Mouse (Mus musculus) testis, postnatal 10 days (tissue): ENCODE measurements around the gene Otos.

Experiments used
- DNase-seq: peaks from one replicate; pipeline ENCODE4 v3.0.0; 2021; ENCODE audit warnings: low spot score

The Otos gene

DNA sequence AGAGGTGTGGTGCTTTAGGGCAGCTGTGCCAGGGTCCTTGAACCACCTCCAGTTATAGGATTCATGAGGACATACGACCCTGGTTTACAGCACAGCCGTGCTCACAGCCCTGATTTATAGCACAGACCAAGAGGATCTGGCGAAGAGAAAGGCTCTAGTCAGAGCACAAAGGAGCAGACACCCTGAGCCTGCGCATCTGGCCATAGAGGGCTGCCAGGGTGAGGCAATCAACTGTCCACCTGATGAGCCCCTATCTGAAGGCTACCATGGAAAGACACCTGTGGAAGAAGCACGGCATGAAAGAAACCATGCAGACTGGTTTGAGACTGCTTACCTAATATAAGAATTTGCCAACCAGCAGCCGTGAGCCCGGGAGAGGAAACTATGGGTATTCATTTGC lies 2.0 kb downstream of the Otos start:
- DNase-seq, result no peak

DNA sequence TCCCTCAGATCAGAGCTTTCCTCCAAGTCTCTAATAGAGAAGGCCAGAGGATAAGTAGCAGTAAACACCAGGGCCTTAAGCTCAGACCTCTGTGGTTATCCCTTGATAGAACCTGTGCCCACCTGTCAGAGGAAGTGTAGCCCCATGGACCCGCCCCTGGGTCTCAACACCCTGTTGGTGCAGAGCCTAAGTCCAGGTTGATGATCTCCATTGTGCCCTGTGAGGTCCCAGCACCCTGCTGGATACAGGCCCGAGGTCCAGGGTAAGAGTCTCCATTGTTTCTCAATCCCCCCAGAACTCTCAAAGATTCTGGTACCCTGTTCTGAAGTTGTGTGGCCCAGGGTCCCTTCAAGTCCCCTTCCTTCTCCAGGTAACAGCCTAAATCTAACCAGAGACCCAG lies 2.5 kb downstream of the Otos start:
- no peak for DNase-seq

DNA sequence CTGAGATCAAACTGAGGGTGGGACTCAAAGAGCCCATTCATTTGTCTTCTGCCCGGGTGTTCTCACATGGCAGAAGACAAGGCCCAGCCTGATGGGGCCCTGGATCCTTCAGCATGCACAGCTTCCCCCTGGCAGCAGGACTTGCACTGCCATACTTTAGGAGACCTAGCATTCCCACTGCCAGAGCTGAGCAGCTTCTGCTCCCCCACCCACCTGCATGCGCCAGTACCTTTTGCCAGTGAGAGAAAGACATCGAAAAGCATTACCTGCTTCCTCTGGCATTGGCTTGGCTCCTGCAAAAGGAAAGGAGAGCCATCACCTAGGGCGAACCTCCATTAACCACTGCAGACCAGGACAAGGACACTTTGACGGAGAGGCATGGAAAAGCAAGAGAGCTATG lies 3.7 kb downstream of the Otos start:
- DNase-seq, result peak; percentile 29

DNA sequence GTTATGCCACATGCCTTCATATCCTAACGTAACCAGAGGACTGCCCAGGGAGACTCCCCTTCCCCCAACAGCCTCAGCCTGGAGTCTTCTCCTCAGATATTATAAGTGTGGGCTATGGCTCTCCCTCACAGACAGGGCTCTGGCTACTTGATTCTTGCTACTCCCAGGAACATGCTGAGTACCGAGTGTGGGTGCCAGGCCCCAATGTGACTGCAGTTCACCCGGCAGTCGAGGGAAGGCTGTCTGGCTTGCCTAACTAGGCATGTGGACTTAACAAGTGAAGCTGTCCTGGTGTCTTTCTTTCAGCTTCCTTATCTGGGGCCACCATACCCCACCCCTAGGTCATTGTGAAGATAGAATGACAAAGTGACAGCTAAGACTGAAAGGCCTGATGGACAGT lies 5.0 kb downstream of the Otos start:
- no peak for DNase-seq

DNA sequence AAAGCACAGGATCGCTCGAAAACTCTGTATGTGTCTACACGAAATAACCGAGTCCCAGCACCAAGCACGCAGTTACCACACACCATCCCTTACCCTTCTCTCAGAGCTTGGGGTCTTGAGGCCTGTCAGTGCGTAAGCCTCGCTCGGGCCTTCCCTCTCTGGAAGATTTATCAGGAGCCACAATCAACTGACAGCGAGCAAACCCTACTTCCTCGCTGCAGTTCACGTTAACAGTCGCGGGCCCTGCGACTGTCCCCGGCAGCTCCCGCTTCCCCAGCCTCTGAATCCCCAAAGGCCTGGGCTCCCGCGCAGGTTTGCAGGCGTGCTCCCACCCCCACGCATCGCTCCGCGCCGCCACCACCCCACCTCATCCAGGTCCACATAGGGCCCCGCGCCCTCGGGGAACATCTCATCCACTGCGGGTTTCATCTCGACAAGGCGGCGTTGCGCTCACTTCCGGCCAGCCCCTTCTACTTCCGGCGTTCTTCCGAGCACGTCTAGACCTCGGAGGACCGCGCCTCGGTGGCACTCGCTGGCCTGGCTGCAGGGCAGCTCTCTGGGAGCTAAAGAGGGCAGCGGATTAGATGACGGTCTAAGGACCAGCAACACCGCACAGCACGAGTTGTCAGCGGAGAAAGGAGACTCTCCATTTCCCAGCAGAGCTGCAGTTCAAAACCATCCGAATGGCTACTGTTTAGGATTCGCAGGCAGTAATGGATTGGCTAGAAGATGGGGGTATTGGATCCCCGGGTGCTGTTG lies 6.9 kb downstream of the Otos start, which contains the start of gene Cops9:
Gene Cops9 (minus strand): TSS at position 472 of the 759 bp plus-strand sequence.
- peak; percentile 89 for DNase-seq

DNA sequence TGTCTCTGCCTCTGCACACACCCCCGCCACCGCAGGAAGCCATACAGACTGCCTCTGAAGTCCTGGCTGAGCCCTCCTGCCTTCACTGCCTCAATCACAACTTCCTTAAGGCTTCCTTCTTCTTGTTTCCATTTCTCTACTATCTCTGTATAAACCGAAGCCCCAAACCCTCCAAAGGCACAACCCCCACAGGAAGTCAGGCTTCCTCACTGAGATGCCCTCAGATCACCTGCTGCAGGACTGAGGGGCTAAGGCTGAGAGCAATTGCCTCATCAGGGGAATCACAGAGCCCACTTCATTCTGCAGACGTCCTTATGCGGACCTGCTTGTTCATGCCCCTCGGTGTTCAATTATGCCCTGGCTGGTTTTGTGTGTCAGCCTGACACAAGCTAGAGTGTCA lies 8.2 kb downstream of the Otos start:
- DNase-seq, result peak; percentile 36

DNA sequence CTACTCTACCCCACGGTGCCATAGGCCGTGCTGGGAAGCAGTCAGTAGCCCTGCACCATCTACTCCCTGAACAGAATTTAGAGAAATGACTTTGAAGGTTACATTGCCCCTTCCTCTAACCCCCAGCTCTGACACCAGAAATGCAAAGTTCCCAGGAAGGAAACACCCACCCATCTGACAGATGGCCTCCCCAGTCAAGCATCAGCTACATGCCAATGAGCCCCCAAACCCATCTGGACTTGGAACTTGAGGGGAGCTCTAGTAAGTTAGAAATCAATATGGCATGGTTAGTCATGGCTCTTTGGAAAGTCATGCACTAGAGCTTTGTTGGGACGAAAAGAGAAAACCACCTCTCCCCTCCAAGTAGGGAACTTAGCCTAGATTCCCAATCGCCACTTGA lies 9.9 kb downstream of the Otos start:
- DNase-seq, result peak; percentile 25

DNA sequence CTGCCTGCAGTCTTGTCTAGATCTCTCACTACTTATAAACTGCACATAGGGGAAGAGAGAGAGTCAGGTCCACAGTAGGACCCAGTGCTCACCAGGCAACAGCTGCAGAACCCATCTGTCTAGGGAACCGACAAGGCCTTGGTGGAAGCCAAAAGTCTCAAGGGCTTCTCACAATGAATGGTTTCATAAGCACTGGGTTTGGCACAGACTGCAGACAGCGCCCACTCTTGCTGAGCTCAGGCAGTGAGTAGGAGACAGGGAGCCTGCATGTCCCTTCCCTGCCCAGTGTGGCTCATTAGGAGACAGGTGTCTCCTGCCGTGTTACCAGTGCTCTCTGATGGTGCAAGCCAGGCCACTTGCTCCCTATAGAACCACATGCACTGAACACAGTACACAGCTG lies 10.5 kb downstream of the Otos start:
- peak; percentile 37 for DNase-seq

DNA sequence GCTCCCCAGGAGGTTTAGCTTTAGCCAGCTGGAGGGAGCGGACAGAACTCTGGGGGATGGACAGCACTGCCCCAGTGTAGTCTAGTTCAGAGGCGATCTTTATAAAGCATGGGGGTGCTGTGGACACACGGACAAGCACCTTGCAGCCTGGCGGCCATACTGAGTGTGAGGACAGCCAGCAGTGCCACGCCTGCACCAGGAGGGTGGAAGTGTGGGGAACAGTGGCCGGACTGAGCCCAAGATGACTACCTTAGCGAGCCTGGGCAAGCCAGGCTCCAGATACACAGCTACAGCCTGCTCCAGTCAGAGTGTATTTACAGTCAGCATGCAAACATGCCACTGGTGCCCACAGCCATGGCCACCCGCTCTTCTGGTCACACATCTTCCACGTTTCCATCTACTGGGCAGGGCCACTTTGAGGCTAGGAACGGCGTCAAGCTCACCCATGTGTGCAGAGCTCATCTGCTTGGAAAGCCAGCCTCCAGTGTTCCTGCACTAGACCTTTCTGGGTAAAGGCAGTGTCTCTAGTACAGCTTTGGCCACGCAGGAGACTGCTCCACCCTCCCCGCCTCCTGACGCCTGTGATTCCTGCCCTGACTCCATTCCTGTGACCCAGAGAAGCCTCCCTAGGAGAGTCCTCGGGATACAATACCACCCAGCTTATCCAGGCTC lies 11.0 kb downstream of the Otos start:
- DNase-seq, result peak; percentile 35

DNA sequence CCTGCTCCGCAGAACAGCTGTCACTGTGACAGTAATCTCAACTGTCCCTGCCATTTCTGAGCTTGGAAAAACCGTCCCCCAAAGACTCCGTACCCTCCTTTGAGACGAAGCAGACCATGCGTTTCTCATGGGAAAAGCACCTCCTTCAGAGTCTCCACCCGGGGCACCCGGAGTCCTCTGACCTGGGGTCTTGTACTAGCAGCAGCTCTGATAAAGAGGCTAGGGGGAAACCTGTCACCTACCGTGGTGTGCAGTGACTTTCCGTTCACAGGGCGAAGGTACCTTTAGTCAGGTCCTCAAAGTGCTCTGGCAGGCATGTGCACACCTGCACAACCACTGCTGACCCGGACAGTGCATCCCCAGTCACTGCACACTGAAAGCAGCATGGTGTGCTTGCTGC lies 12.0 kb downstream of the Otos start:
- peak; percentile 39 for DNase-seq

DNA sequence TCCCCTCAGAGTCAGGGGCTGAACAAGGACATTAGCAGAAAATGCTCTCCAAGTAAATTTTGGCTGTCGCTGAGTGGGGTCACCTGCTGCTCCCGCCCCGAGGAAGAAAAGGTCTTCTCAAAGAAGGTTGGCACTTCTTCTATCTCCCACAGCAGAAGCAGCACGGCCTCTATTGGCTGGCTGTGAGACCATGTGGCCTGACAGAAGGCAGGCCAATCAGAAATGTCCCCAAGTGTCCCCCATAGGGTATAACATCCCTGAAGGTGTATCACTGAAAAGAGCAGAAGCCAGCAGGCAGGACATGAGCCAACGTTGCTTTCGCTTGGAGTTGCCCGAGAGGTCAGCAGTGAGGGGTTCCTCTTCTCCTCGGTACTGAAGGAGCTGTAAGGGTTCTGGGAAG lies 12.6 kb downstream of the Otos start:
- DNase-seq, result peak; percentile 36

DNA sequence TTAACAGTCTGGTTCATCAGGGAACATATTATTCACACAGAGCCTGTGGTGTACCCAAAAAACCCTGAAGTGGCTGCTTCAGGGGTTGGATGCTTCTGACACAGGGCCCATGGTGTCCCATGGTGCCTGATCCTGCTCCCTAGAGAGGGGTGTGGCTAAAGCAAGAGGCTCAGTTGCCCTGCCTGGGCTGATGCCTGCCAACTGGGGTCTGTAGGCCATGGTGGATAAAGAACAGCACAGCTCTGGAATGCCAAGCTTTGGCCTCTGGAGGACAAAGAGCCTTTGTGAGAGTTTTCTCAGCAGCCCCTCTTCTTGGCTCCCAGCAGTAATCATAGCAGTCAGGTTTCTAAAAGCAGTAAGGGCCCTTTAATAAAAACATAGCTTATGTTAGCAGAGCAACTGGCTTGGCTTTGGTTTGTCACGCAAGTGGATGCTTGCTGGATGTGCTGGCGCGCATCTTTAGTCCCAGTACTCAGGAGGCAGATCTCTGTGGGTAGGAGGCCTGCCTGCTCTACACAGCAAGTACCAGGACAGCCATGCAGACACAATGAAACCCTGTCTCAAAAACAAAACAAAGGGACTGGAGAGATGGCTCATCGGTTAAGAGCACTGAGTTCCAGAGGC lies 13.6 kb downstream of the Otos start:
- DNase-seq, result peak; percentile 40

DNA sequence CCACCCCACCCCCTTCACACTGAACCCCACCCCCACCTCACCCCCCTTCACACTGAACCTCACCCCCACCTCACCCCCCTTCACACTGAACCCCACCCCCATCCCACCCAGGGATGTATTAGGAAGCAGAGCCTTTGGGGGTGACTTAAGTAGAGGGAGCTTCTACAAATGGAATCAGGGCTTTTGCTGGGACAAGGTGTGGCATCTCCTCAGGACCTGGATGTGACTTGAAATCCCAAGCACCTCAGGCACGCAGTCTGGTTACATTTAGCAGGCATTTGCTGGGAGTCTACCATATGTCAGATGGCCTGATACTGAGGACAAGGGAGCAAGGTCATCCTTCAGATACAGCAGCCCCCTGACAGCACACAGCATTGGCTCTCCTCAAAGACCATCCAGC lies 14.1 kb downstream of the Otos start:
- peak; percentile 18 for DNase-seq

DNA sequence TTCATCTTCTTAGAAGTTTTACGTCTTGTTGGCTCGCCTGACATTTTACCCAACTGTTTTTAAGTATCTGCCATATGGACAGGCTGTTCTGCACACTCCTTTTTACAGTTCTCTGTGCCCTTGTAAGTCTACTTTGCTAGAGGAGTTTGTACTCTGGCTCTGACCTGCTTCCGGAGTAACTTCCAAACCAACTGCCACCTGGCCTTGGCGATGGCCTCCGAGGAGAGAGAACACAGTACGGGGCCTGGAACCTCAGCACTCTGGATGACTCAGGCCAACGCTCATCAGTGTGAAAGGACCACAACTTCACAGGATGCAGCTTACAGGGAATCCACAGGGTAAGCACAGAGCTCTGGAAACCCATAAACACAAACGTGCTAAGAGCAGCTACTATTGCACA lies 14.9 kb downstream of the Otos start:
- DNase-seq, result peak; percentile 31

DNA sequence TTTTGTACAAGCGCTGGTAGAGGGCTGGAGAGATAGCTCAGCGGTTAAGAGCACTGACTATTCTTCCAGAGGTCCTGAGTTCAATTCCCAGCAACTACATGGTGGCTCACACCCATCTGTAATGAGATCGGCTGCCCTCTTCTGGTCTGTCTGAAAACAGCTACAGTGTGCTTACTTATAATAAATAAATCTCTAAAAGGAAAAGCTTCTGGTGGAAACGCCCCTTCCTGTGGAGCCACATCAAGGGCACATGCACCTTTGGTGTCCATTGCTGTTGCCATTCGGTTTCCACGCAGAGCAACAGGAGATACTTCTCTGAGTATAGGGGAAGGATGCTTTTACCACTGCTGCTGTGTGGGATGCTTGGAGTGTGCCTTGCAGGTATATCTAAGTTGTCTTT lies 15.7 kb downstream of the Otos start:
- DNase-seq, result peak; percentile 29

DNA sequence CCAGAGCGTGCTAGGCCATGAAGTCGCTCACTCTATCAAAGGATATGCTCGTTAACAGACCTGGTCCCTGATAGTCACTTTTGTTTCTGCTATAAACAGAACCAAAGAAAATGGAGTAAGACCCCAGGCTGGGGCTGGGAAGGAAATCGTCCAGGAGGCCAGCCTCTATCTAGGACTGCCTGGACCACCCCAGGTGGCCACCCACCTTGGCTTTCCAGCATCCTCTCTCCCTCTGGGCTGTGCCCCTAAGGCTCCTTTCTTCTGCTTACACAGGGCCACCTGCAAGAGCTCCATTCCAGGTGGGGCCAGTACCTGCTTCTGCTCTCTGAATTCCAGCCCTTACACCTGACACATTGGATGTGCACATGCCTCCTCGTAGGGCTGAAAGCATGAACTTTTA lies 16.4 kb downstream of the Otos start:
- peak; percentile 25 for DNase-seq

DNA sequence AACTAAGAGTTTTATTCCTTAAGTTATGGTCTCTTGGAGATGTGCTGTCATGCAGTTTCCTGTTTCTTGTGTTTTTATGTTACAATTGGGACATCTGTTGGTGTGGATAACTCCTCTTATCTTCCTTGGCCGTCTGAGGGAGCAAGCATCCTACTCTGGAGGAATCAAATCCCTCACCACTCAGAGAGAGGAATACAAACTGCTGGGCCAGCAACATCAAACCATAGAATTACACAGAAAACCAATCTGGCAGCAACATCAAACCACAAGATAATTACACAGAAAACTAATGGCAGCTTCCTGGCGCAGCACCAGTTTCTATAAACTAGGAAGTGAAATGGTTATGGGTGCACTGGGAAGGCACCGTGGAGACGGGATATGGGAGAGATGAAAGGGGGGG lies 20.4 kb downstream of the Otos start:
- peak; percentile 20 for DNase-seq

DNA sequence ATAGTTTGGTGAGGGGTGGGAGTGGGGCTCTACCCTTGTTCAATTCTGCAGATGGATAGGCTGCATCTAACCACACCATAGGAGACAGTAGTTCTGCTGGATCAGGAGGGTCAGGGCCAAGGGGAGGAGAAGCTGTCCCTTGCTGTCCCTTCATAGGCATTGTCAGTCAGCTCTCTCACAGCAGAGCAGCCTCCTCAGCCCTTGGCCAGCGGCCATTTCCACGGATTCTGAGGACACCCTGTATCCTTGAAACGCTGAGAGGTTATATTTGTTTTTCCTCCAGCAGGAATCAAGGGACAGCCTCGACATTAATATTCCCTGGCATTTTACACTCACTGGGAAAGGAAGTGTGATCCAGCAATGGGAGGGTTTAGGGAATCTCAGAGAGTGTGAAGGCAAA lies 30.3 kb downstream of the Otos start:
- peak; percentile 75 for DNase-seq

DNA sequence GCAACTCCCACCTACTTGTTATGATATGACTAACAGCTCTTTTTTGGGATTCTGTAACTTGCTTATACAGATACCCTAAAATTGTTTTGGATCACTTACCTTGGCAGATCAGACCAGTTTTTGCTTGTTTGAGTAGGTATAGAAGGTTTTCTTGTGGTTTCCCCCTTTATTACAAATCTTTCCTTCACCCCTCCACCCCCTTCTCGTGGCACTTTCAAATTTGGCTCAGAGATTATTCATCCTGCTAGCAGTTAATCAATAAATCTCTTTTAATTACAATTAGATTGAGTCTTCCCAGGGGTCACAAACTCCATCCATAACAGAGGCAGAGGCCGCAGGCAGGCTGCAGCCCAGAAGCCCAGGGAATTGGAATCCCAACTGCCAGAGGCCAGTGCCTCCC lies 31.2 kb downstream of the Otos start, which contains the start of gene Olfr12:
Gene Olfr12 (plus strand): TSS at position 301 of the 400 bp plus-strand sequence.
- DNase-seq, result no peak

DNA sequence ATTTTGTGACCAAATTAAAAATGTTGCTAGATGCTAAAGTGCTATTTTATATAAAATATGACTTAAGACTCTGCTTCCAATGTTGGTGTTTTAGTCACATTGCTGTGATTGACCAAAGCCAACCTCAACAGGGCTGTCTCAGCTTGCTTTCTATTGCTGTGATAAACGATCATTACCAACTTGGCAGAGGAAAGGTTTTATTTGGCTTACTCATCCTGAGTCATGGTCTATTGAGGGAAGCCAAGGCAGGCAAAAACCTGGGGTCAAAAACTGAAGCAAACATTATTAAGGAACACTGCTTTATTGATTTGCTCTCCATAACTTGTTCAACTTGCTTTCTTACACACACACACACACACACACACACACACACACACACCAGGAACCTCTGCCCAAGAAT lies 32.6 kb downstream of the Otos start:
- DNase-seq, result no peak

DNA sequence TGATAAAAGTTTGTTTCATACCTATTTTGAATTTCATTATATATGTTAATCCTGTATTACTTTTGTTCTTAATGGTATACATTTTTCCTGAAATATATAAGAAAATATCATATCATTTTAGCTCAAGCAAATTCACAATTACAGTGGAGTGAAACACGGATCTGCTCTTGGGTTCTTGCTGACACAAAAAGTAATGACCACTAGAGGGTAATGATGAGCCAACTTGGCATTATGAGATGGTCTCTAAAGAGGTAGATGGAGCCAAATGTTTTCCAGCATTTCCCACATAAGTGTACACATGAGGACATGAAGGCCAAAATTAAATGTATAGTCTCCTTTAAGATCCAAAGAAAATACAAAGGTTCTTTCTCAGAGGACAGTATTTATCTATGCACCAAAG lies 34.1 kb downstream of the Otos start:
- DNase-seq, result no peak

DNA sequence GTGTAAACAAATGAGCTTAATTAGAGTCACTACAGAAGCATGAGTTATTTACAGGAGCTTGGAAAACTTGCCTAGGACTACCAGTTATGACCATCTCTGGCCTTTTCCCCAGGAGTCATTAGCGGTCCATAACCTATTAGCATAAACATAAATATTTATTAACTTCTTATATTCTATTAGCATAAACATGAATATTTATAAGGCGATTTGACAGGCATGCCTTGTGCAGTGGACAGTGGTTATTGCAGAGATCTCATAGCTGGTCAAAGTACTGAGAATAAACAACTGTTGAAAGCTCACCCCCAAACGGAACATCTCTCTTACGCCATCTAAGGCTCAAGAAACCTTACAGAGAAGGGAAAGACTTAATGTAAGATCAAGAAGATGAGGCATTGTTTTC lies 35.5 kb downstream of the Otos start:
- DNase-seq, result no peak

DNA sequence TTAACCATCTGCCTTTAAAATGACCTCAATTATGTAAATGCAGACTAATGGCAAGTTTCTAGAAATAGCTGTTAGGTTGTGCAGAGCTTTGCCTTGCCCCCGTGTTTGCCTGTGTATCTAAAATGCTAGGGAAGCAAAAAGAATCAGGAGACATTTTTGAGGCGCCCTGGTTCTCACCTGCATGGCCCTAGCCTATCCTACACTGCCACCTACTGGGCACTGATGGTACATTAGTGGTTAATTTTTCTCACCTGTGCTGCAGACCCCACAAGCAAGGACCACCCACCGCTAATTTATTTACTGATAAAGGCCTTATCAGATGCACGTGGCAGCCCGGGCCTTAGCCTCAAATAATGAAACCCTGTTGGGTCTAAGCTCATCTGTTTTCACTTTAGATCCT lies 37.6 kb downstream of the Otos start:
- peak; percentile 70 for DNase-seq
